Mouse (Mus musculus): Measurements from ENCODE around the gene Lcor. TPM values are rescaled to one million over a fixed set of nuclear protein-coding genes. Genes with fewer than 3 reads are reported as not detected.

Lcor gene
- polyA plus RNA-seq, 1 experiment from 2014 or later: 30.3 TPM

GRCm38 (mm10) chr19:41587431-41588222 lies 105.2 kb downstream of the Lcor start:
- 92% methylated on average over 20 of the region's 20 CpGs for WGBS
- no peak overlapping the region for H3K27ac ChIP-seq (ENCODE audit: low read depth, low read length)
- H3K9me3 ChIP-seq (ENCODE audit: control insufficient read depth, low read length): no peaks in the 10 kb centered on the region
- no peak overlapping the region for H3K4me3 ChIP-seq (ENCODE audit: low read depth, low read length)
- H3K9ac ChIP-seq (ENCODE audit: low read length): no peak overlapping the region
- H3K4me1 ChIP-seq (replicated peaks; ENCODE audit: control insufficient read depth, insufficient read depth, low read length): no peaks in the 10 kb centered on the region
- H3K36me3 ChIP-seq (ENCODE audit: control insufficient read depth, insufficient read depth, low read length): peaks cover 3% of the 10 kb centered on the region
- no peaks in the 10 kb centered on the region for H3K27me3 ChIP-seq (ENCODE audit: control insufficient read depth, insufficient read depth, low read length)
- H3K4me2 ChIP-seq (ENCODE audit: low read depth, low read length, severe bottlenecking): no peak overlapping the region
- ATAC-seq (replicated peaks; ENCODE audit: low FRiP score) (no peak), DNase-seq (ENCODE audit: low spot score) (no peak)

- Histone ChIP-seq H3K4me1 (replicated peaks; ENCODE audit: control insufficient read depth, insufficient read depth, low read length) (no peaks in the 10 kb centered on the region), H3K4me3 (ENCODE audit: low read depth, low read length) (no peak overlapping the region), H3K4me2 (ENCODE audit: low read depth, low read length, severe bottlenecking) (no peak overlapping the region), H3K9ac (ENCODE audit: low read length) (no peak overlapping the region), H3K9me3 (ENCODE audit: control insufficient read depth, low read length) (no peaks in the 10 kb centered on the region), H3K36me3 (ENCODE audit: control insufficient read depth, insufficient read depth, low read length) (no peaks in the 10 kb centered on the region; the same call in 1 of the 2 replicates), H3K27me3 (ENCODE audit: control insufficient read depth, insufficient read depth, low read length) (no peaks in the 10 kb centered on the region), H3K27ac (ENCODE audit: low read depth, low read length) (no peak overlapping the region)
- ATAC-seq (replicated peaks; ENCODE audit: low FRiP score) (no peak), DNase-seq (ENCODE audit: low spot score) (no peak)
- WGBS: 85% methylated on average over 7 of the region's 7 CpGs
Observed at GRCm38 (mm10) chr19:41589026-41589425, 106.6 kb downstream of the Lcor start.

DNA sequence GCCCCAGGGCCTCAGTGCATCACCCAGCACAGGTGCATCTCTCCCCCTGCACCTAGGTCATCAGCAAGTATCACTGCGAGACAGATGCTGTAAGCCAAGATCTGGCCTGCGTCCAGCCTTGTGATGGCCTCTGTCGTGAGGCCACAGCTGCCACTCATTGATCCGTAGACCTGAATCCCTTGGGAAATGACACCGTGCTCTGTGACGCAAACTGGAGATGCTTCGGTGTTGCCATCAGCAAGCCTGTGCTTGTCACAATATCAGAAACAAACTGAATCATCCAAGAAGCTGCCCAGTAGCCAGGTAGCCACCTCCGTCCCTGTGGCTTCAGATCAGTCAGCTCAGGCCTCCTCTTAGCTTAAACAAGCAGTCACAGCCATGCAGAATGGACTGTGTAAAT lies 107.2 kb downstream of the Lcor start:
- WGBS: 90% methylated on average over 8 of the region's 8 CpGs
- no peaks in the 10 kb centered on the region for H3K4me1 ChIP-seq (replicated peaks; ENCODE audit: control insufficient read depth, insufficient read depth, low read length)
- H3K27ac ChIP-seq (ENCODE audit: low read depth, low read length): no peak overlapping the region
- no peak for DNase-seq (ENCODE audit: low spot score)
- H3K9me3 ChIP-seq (ENCODE audit: control insufficient read depth, low read length): no peaks in the 10 kb centered on the region
- no peak overlapping the region for H3K4me3 ChIP-seq (ENCODE audit: low read depth, low read length)
- ATAC-seq (replicated peaks; ENCODE audit: low FRiP score): no peak
- H3K27me3 ChIP-seq (ENCODE audit: control insufficient read depth, insufficient read depth, low read length): no peaks in the 10 kb centered on the region
- H3K4me2 ChIP-seq (ENCODE audit: low read depth, low read length, severe bottlenecking): no peak overlapping the region
- no peaks in the 10 kb centered on the region; the same call in 1 of the 2 replicates for H3K36me3 ChIP-seq (ENCODE audit: control insufficient read depth, insufficient read depth, low read length)
- no peak overlapping the region for H3K9ac ChIP-seq (ENCODE audit: low read length)

DNA sequence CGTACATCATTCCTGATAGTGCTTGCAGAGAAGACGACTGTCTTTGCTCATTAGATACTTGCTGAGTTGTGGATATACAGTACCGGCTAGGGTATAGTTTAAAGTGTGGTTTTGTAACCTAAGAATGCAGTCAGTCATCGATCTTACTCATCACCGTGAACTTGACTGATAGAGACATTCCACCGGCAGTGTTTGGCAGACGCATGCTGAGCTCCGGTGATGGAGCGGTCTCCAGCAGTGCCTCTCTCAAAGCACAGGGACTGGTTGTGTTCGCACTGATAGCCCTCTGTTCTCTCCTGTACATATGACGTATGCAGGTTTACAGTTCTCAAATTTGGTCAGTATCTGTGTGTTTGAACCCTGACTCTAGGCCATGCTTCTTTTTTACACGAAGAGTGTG lies 109.4 kb downstream of the Lcor start:
- no peaks in the 10 kb centered on the region for H3K36me3 ChIP-seq (ENCODE audit: control insufficient read depth, insufficient read depth, low read length)
- H3K4me2 ChIP-seq (ENCODE audit: low read depth, low read length, severe bottlenecking): no peak overlapping the region
- H3K4me3 ChIP-seq (ENCODE audit: low read depth, low read length): no peak overlapping the region
- H3K9me3 ChIP-seq (ENCODE audit: control insufficient read depth, low read length): no peaks in the 10 kb centered on the region
- ATAC-seq (replicated peaks; ENCODE audit: low FRiP score) (no peak), DNase-seq (ENCODE audit: low spot score) (no peak)
- H3K27ac ChIP-seq (ENCODE audit: low read depth, low read length): no peak overlapping the region
- H3K4me1 ChIP-seq (replicated peaks; ENCODE audit: control insufficient read depth, insufficient read depth, low read length): no peaks in the 10 kb centered on the region
- WGBS: 88% methylated on average over 12 of the region's 12 CpGs
- H3K27me3 ChIP-seq (ENCODE audit: control insufficient read depth, insufficient read depth, low read length): no peaks in the 10 kb centered on the region
- H3K9ac ChIP-seq (ENCODE audit: low read length): no peak overlapping the region

- DNase-seq (ENCODE audit: low spot score) (no peak), ATAC-seq (replicated peaks; ENCODE audit: low FRiP score) (no peak)
- 88% methylated on average over 6 of the region's 6 CpGs for WGBS
- Histone ChIP-seq H3K9me3 (ENCODE audit: control insufficient read depth, low read length) (no peaks in the 10 kb centered on the region), H3K4me2 (ENCODE audit: low read depth, low read length, severe bottlenecking) (no peak overlapping the region), H3K4me1 (replicated peaks; ENCODE audit: control insufficient read depth, insufficient read depth, low read length) (no peaks in the 10 kb centered on the region), H3K4me3 (ENCODE audit: low read depth, low read length) (no peak overlapping the region), H3K27ac (ENCODE audit: low read depth, low read length) (no peak overlapping the region), H3K9ac (ENCODE audit: low read length) (no peak overlapping the region), H3K36me3 (ENCODE audit: control insufficient read depth, insufficient read depth, low read length) (no peaks in the 10 kb centered on the region), H3K27me3 (ENCODE audit: control insufficient read depth, insufficient read depth, low read length) (no peaks in the 10 kb centered on the region)
Observed at GRCm38 (mm10) chr19:41597170-41597894, 114.9 kb downstream of the Lcor start.

GRCm38 (mm10) chr19:41600647-41601046 lies 118.2 kb downstream of the Lcor start:
- DNase-seq (ENCODE audit: low spot score) (no peak), ATAC-seq (replicated peaks; ENCODE audit: low FRiP score) (no peak)
- 46% methylated on average over 11 of the region's 11 CpGs for WGBS
- Histone ChIP-seq H3K36me3 (ENCODE audit: control insufficient read depth, insufficient read depth, low read length) (no peaks in the 10 kb centered on the region), H3K9ac (ENCODE audit: low read length) (no peak overlapping the region), H3K9me3 (ENCODE audit: control insufficient read depth, low read length) (no peaks in the 10 kb centered on the region), H3K4me2 (ENCODE audit: low read depth, low read length, severe bottlenecking) (no peak overlapping the region), H3K27me3 (ENCODE audit: control insufficient read depth, insufficient read depth, low read length) (no peaks in the 10 kb centered on the region), H3K27ac (ENCODE audit: low read depth, low read length) (no peak overlapping the region), H3K4me1 (replicated peaks; ENCODE audit: control insufficient read depth, insufficient read depth, low read length) (no peaks in the 10 kb centered on the region), H3K4me3 (ENCODE audit: low read depth, low read length) (no peak overlapping the region)

- DNase-seq (ENCODE audit: low spot score) (no peak), ATAC-seq (replicated peaks; ENCODE audit: low FRiP score) (no peak)
- Histone ChIP-seq H3K4me1 (replicated peaks; ENCODE audit: control insufficient read depth, insufficient read depth, low read length) (no peaks in the 10 kb centered on the region), H3K4me3 (ENCODE audit: low read depth, low read length) (no peak overlapping the region), H3K27ac (ENCODE audit: low read depth, low read length) (no peak overlapping the region), H3K9me3 (ENCODE audit: control insufficient read depth, low read length) (no peaks in the 10 kb centered on the region), H3K36me3 (ENCODE audit: control insufficient read depth, insufficient read depth, low read length) (no peaks in the 10 kb centered on the region), H3K4me2 (ENCODE audit: low read depth, low read length, severe bottlenecking) (no peak overlapping the region), H3K27me3 (ENCODE audit: control insufficient read depth, insufficient read depth, low read length) (no peaks in the 10 kb centered on the region), H3K9ac (ENCODE audit: low read length) (no peak overlapping the region)
- WGBS: 79% methylated on average over 10 of the region's 10 CpGs
Observed at GRCm38 (mm10) chr19:41606208-41606987, 124.0 kb downstream of the Lcor start.

DNA sequence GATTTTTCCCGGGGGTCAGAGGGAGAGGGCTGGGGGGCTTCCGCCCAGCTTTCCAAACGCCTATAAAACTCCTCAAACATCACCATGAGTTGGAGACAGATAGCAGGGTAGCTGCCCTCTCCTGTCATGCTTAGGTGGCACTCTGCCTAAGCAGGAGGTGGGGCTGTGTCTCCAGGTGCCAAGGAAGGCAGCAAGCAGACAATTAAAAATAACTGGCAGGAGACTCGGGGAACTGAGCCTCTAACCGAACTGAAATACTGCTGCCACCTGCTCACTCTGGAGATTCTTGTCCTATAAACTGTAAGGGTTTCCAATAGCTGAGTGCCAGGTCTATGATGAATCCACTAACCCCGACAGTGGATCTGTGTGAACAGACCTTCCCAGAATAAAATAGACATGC lies 129.2 kb downstream of the Lcor start:
- 83% methylated on average over 6 of the region's 6 CpGs for WGBS
- Histone ChIP-seq H3K4me2 (ENCODE audit: low read depth, low read length, severe bottlenecking) (no peak overlapping the region), H3K4me1 (replicated peaks; ENCODE audit: control insufficient read depth, insufficient read depth, low read length) (peaks cover 15% of the 10 kb centered on the region), H3K4me3 (ENCODE audit: low read depth, low read length) (no peak overlapping the region), H3K27ac (ENCODE audit: low read depth, low read length) (no peak overlapping the region), H3K27me3 (ENCODE audit: control insufficient read depth, insufficient read depth, low read length) (no peaks in the 10 kb centered on the region), H3K9me3 (ENCODE audit: control insufficient read depth, low read length) (no peaks in the 10 kb centered on the region), H3K36me3 (ENCODE audit: control insufficient read depth, insufficient read depth, low read length) (no peaks in the 10 kb centered on the region), H3K9ac (ENCODE audit: low read length) (no peak overlapping the region)
- ATAC-seq (replicated peaks; ENCODE audit: low FRiP score) (no peak), DNase-seq (ENCODE audit: low spot score) (no peak)
